Mouse (Mus musculus) heart, adult 9 months (tissue): ENCODE measurements at regions not wholly inside any gene's neighbourhood (a gene's known extent, or its start where the extent isn't known, plus 50 kb on each side); places are given as distances from the start of the nearest gene placed in this dataset.

ENCODE experiments used
- DNase-seq, 2 experiments: peaks; one replicate each; pipeline ENCODE4 v3.0.0; 2022; ENCODE audit warnings: low spot score in 2 of 2

DNA sequence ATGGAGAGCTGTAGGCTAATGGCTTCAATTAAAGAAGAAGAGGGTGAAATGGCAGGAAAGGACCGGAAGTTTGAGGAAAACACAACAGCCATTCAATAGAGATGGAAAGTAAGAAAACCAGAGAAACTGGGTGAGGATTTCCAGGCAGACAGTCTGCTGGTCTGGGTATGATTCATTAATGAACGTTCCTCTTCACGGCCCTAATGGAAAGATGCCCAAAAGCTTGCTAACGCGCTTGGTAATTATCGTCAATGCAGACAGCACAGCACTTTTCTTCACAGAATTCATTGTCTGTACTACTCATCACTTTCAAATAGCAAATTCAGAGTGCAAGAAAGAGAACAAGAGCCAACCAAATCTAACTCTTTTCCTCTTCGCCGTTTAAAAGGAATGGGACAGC, 60.3 kb downstream of the Ing2 start:
- no peak for DNase-seq

DNA sequence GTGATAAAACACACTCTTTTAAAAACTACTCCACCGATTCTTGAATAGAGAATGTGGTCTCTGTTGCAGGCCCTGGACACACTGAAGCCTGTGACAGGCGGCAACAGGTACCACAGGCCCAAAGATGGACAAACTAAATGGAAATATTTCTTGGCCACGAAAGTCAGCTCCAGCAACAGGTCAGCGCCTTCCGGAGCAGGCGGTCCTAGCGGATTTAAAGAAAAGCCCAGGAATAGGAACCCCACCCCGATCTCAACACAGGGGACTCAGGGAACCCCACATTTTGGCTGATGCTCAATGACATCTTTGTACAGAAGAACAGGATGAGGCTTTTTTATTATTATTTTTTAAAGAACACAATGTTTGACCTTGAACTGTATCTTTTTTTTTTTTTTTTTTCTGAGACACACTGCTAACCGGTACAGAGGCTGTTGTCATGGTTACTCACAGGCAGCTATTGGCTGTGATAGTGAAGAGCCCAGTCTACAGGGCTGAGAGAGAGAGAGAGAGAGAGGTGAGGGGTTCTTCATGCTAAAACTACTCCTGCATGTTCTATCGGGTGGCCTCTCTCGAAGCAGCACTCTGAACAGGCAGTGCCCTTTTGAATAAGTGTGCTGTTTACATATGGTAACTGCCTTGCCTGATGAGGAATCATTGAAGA, 63.5 kb downstream of the Ing2 start:
- DNase-seq = no peak

GRCm38 (mm10) chr8:47609969-47610368, 65.4 kb downstream of the Ing2 start:
- no peak for DNase-seq

- peak in 1 of 2 experiments; percentile 5 for DNase-seq
These were observed 70.9 kb downstream of the Rwdd4a start for GRCm38 (mm10) chr8:47604198-47604835.
